Mouse (Mus musculus) heart, postnatal 36 days (tissue): Measurements from ENCODE around the gene Lmntd1. TPM values are rescaled to one million over a fixed set of nuclear protein-coding genes. Genes with fewer than 3 reads are reported as not detected.
"Not testable (repeated sequence)": the region's sequence is repeated elsewhere in the genome, so short reads cannot be mapped to it uniquely, and the experiment has no call there.

ENCODE experiments used
- DNase-seq, 2 experiments: peaks; one replicate each; pipeline ENCODE4 v3.0.0; 2021 to 2022
- intact Hi-C: fragments of 180-260 bp; cut with DNase I; formaldehyde crosslinking; loops from one replicate; pipeline ENCODE4 v1.15.1; 2025
- total RNA-seq, 2 experiments: library from RNA; stranded (reverse); gene quantifications; 2 replicates each; pipeline ENCODE4 v1.2.3; 2021

Gene Lmntd1
- total RNA-seq, 2 experiments from 2014 or later, result 1.2 to 2.5 TPM

DNA sequence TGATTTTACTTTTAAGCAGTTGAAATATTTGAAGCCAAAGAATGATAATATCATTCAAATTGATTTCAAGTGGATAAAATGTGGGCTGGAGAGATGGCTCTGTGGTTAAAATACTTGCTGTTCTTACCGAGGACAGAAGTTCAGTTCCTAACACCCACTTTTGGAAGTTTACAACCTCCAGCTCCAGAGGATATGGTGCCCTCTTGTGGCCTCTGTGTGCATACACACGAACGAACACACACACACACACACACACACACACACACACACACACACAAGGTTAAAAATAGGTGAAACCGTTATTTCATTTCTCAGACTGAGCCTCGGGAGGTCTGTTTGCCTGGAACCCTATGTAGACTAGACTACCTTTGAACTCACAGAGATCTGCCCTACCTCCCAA, 260.3 kb downstream of the Lmntd1 start:
- intact Hi-C loops, result no loop called here
- DNase-seq, result no peak

DNA sequence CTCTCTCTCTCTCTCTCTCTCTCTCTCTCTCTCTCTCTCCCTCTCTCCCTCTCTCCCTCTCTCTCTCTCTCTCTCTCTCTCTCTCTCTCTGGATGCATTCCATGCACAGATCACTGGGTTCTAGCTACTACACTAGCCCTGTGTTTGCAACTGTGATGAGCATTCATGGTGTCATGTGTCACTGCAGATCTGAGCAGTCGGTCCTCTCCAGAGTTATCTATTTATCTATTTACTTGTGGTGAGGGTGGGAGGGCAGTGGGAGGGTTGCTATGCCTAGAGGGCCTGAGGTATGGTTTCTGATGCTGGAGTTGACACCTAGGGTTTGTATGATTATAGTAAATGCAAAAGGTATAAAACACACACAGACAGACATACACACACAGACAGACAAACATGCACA, 261.4 kb downstream of the Lmntd1 start:
- intact Hi-C loops, result no loop called here
- no peak for DNase-seq

DNA sequence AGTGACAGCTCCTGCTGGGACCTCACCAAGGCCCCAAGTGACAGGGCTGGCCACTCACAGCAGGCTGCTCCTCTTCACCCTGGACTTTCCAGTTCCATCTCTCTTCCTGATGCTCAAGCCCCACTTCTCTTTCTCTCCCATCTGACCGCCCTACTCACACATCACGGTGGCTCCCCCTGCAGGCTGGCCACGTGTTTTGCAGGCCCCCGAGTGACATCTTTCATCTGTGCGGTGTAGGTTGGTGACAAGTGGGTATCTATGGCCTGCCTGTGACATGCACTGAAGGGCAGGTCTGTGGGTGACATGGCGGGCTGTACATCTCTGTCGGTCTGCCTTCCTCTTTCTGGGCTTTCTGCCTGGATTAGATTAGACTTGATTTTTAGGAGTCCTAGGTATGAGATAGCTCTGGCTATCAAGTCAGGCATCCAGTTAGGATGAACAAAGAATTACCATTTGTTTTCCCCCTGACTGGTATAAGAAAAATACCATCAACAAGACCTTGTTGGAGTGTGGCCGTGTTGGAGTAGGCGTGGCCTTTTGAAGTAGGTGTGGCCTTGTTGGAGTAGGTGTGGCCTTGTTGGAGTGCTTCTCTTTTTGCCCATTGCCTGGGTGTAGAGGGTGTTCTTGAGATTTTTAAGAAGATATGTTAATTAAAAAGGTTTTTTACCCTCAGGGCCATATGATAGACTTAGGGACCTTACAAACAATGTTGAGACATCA, 265.8 kb downstream of the Lmntd1 start:
- intact Hi-C loops, result no loop called here

DNA sequence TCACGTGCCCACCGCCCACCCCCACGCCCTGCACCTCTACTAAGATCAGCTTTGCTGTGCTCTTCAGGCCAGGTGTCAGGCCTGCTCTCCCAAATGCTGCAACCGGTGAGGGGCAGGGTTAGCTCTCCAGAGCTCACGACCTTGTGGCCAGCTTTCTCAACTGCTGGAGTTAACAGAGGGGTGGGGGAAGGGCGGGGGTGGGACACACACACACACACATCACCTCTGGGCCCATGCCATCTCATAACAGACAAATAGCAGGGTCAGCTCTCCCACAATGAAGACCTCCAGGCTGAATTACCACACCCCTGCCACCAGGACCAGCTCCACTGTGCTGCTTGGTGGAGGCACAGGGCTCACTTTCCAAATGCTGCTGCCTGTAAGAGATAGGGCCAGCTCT, 266.5 kb downstream of the Lmntd1 start:
- intact Hi-C loops, result no loop called here
- no peak for DNase-seq

More for the DNA sequence above, 265.8 kb downstream of the Lmntd1 start:
- peak in 1 of 2 experiments; percentile 24 for DNase-seq

DNA sequence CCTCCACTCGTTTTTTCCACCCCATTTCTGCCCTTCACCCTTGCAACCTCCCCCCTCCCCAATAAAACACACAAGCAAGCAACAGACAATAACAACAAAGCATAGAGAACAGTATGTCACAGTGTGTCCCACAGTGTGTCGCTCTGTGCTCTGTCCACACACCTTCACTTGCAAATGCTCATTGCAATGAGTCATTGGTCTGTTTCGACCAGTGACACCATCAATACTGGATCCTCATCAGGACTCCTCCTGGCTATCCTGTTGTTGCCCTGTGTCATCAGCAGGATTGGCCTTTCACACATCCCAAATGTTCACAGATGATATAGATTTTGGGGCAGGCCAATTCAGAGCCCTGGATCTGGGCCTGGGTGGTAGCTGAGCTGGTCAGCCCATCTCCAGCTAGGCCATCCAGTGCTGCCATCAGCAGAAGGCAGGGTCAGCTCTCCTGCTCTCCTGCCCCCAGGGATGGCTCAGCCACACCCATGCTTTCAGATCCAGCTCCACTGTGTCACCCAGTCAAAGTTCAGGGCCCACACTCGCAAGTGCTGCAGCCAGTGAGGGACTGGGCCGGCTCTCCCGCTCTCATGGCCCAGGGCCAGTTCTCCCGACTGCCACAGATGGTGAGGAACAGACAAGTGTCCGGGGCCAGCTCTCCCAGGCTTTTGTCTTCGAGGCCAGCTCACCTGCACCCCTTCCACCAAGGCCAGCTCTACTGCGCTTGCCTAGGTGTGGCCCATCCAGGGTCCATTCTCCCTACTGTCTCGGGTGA, 267.1 kb downstream of the Lmntd1 start:
- no peak for DNase-seq
- intact Hi-C loops, result no loop called here

DNA sequence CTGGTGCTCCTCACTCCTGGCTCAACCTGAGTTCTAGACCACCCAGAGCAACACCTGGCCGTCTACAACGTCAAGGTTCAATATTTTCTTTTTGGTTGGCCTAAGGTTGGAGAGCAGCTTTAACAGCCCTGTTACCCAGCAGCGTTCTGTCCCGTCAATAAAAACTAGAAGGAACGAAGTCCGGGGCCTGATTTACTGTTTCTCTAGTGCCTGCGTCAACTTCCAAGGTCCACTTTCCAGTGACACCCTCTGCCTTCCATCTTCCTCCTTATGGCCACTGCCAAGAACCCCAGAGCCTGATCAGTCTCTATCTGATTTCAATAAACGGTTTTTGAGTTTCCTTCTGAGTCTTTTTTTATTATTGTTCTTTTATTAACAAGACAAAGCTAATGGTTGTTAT, 267.8 kb downstream of the Lmntd1 start:
- intact Hi-C loops, result no loop called here
- DNase-seq, result no peak

DNA sequence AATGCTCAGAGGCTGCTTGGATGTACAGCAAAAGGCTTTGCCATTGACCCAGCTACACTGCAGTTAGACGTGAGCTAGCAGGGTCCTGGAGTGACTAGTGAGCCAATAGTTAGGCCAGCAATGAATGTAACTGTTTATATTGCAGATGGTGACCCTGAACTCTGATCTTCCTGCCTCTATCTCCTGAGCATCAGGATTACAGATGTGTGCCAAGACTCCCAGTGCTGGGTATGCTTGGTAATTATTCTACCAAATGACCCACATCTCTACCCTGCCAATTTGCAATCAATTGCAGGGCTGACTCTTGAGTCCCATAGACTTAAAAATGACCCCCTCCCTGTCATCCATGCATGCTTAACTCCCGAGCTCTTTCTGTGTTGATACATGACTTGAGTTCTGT, 269.4 kb downstream of the Lmntd1 start:
- no peak for DNase-seq
- intact Hi-C loops, result no loop called here

DNA sequence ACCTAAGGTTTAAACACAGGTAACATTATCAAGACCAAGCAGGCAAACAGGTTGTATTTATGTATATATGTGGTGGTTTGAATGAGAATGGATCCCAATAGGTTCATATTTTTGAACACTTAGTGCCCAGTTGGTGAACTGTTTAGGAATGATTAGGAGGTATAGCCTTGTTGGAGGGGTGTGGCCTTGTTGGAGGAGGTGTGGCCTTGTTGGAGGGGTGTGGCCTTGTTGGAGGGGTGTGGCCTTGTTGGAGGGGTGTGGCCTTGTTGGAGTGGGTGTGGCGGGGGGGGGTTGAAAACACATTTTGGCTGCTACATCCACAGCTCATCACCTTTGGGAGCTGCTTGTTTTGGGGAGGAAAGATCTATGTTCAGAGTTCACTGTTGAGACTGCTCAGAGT, 270.7 kb downstream of the Lmntd1 start:
- intact Hi-C loops, result loop anchor here (2.0 kb wide), 3 partner anchors 157 to 255 kb away; no protein-coding TSS in a partner anchor
- no peak for DNase-seq

DNA sequence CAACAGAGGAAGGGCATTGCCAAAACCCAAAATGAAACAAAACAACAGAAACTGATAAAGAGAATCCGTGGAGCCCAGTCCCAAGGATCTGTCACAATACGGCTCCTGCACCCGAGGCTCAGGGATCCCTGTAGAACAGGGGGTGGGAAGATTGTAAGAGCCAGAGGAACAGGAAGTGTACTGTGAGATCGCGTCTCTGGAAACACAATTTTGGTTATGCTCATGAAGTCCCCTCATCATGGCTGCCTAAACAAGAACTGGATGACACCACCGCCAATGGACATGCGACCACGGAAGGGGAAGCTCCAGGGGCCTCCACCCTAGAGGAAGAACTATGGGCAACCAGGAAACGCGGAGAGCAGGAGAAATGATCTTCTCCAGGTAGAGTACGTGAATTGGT, 271.3 kb downstream of the Lmntd1 start:
- no peak for DNase-seq
- intact Hi-C loops, result loop anchor here (1.0 to 2.0 kb wide), 4 partner anchors 132 to 254 kb away; partner anchors contain the start of genes Casc1 and Etfrf1

DNA sequence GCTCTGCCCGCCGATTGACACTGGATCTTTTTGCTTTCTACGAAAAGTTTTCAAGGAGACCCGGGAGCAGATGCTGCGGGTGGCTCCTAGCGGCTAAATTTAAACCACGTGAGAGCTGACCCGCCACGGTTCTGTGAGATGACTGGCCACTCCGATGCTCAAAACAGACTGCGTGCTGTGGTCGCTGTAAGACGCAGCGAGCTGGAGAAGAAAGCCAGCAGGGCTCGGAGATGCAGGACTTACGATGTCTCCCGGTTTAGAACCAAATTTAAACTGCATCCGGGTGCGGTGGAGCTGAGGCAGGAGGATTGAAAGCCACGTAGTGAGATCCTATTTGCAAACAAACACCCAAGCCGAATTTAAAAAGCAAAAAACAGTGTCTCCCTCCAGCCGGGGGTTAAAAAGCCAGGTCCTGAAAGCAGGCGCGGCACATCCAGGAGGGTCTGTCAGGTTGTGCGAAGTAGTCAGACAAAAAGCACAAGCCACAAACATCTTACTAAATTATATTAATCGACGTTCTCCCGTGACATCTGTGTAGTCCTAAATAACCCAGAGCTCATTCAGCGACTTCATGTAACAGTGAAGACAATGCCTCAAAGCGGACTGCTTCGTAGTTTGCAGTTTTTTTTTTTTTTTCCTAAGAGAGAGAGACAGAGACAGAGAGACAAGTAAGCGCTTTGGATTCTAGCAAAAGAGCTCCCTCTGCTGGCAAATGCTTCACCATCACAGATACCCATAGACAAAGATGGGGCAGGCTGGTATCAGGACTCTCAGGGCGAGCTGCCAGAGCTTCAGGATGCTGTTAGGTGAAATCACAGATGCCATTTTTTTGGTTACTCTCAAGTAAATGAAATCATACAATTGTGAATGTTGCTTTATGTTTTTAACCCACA, 272.6 kb downstream of the Lmntd1 start:
- intact Hi-C loops, result loop anchor here (1.0 to 2.0 kb wide), 6 partner anchors 91 to 253 kb away; partner anchors contain the start of genes Casc1, Etfrf1 and Kras
- DNase-seq, result peak; percentile 80

DNA sequence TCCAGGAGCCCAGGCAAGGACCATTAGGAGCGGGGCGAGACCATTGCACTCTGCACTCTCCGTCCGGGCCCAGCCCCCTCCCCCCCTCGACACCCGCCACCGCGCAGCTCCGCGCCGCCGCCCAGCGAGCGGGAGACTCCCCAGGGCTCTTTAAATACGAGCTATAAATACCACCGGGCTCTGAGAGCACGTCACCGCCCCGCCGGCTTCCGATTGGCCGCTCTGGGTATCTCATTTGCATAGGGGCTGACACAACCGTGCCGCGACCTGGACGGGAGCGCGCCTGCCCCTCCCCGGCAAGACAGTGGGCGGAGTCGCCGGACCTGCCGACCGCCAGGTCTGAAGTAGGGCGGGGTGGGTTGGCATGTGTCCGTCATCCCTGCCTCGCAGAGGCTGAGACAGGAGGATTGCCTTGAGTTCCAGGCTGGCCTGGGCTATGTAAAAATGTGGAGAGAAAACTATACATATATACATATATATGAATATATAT, 273.4 kb downstream of the Lmntd1 start:
- peak; percentile 95 for DNase-seq
- intact Hi-C loops, result loop anchor here (1.0 to 2.0 kb wide), 2 partner anchors 90 to 98 kb away; partner anchors contain the start of gene Kras

DNA sequence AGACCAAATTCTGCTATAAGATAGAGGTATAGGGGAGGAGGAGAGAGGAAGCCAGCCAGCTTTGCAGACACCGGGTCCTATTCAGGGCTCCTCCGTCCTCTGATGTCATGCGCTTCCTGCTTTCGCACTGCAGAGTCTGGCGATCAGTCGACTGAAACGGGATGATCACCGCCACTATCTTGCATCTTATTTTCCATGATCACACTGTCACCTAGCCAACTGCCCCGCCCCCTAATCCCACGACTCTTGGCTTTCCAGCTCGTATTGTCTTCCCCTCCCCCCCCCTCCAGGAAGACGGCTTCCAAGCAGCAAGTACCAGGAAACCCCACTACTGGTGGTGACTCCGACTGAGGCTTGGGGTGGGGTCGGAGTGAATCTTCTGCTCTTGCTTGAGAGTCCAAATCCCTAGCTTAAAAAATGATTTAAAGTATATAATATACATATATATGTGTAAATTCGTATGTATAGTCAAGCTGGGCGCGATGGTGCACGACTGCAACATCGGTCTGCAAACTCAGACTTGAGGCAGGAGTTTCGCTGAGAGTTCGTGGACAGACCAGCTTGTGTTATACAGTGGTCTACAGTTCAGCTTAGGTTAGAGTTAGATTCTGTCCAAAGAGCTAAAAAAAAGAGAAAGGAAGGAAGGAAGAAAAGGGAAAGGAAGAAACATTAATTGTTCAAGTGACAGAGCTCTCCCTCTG, 274.0 kb downstream of the Lmntd1 start:
- intact Hi-C loops, result loop anchor here (2.0 kb wide), 1 partner anchor 89 kb away; the partner anchor contains the start of gene Kras
- DNase-seq, result peak; percentile 81

DNA sequence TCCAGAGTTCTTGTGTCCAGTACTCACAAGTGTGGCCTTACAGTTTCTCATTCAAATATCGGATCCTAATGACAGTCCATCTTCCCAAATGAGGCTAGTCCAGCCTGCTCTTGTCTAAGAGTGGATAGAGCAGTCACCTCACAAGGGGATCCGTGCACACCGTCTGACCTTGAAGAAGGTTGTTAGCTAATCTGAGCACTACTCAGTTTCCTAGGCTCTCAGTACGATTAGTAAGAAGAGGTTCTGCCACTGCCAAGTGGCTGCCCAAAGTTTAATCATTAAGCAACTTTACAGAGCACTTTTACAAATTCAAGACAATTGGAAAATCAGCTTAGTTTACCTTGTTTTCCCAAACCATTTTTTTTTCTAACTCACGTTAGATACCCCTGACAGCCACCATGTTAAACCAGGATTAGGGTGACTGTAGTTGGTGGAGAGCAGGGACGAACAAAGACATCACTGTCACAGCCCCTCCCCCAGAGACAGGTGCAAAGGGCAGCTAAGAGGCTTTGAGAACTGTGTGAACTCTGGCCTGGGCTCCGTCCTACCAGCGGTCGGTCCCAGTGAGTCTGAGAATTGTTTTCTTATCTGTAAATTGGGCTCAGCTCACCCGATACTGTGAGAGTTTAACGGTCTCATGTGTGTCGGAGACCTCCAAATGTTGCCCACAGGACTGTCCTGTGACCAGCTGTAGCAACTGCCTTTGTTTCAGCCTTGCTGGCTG, 275.4 kb downstream of the Lmntd1 start:
- DNase-seq, result no peak
- intact Hi-C loops, result no loop called here

DNA sequence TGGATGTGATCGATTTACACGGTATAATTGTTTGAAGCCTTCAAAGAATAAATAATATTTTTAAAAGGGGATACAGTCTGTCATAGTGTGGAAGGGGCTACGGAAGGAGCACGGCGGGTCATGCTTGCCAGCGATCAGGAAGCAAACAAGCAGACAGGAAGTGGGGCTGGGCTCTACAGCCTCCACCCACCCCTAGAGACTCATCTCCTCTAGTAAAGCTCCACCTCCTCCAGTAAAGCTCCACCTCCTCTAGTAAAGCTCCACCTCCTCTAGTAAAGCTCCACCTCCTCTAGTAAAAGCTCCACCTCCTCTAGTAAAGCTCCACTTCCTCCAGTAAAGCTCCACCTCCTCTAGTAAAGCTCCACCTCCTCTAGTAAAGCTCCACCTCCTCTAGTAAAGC, 276.6 kb downstream of the Lmntd1 start:
- intact Hi-C loops, DNase-seq: not testable (repeated sequence)

DNA sequence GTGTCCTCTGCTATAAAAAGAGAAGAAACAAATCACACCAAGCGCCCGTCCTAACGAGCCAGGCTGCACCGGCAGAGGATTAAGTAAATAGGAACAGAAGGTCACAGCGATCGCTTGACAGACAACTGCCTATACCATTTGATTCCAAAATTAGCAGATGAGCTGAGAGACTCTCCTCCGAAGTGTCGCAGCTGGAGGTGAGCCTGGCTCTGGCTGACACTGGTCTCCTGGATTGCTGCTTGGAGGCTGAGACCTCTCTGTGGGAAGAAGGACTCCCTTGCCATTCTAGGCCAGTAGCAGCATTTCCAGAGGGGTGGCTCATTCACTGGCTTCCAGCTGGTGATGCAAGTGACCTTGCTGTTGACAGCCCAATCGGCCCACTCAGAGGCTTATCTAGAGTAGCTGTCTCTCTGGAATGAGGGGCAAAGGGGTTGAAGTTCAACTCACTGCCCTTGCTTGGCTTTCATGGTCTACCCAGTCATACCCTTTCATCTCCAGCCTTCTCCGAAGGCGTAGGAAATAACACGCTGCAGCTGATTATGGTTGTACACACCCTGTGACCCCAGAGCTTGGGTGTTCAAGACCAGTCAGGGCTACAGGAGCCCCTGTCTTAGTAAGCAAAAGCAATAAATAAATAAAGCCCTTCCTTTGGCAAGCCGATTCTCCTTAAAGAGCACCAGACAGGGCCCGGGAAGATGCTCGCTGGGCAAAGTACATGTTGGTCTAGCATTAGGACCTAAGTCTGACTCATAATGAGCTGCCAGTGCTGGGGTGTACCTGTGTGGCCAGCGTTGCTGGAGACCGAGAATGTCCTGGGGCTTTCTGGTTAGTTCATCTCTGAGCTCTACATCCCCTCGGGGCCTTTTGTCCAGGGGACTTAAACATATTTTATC, 278.0 kb downstream of the Lmntd1 start:
- intact Hi-C loops, result no loop called here
- no peak for DNase-seq

DNA sequence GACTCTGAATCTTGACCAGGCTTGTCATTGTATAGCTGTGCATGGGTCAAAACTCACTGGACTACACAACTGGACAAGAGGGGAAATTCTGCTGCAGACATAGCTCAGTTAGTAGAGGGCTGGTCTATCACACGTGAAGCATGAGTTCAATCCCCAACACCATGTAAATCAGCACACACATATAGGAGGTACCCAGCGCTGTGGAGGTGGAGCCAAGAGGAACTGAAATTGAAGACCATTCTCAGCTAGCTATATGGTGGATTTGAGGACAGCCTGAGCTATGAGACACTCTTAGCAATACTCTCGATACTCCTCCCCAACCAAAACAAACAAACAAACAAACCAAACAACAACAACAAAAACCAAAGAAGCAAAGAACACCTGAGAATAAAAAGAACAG, 279.9 kb downstream of the Lmntd1 start:
- intact Hi-C loops, result no loop called here
- no peak for DNase-seq

DNA sequence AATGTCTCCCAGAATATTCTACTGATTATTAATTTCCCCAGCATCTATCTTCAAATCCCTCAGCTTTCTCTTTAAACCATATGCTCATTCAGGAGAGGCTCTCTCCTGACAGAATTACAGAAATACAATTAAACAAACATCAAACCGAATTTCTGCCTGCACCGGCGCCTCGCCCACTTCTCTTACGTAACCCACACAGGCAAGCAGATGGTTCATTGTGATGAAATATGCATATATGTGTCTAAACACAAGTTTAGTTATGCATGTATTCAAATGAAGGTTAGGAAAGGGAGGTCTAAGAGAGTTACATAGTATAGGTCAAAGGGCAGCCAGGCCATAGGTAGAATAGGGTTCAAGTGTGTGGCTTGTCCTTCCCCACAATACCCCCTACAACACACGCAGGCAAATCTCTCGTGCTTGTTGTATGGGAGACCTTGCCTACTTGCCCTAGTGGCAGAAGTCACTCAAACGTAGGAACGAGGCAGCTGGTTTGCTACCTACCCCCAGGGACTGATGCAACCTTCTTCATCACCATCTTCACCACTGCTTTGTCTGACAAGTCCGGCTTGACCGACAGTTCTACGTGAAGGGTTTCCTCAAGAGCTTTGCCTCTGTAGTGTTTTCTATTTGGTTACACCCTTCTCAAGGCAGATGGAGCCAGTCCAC, 287.8 kb downstream of the Lmntd1 start:
- no peak for DNase-seq
- intact Hi-C loops, result no loop called here

DNA sequence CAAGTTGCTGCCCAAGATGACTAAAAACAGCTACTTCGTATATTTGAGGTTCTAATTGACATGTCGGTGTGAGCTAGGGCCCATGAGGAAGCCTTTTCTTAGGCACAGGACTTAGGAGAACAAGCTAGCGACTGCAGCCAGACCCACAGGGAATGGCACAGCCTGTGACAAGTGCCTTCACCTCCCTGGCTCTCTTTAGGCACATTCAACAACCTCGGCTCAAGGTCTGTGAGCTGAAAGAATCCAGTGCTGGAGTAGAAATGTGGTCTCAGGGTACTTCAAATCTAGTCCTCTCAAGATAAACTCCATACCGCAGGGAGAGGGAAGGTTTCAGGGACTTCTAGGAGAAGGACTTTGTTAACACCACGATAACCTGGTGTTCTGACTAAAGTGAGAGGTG, 289.0 kb downstream of the Lmntd1 start:
- intact Hi-C loops, result no loop called here
- DNase-seq, result no peak
